Mouse (Mus musculus): ENCODE results near the gene Mapk8. TPM values are rescaled to one million over a fixed set of nuclear protein-coding genes. Genes with fewer than 3 reads are reported as not detected.

Gene Mapk8
- polyA plus RNA-seq, 1 experiment from 2014 or later = 15.3 TPM

GRCm38 (mm10) chr14:33361546-33361945 is 85.4 kb downstream of the Mapk8 start:
- no peaks in the 10 kb centered on the region for H3K36me3 ChIP-seq
- H3K27ac ChIP-seq = no peak overlapping the region
- peaks cover 36% of the 10 kb centered on the region for H3K4me1 ChIP-seq
- no peak overlapping the region for H3K9ac ChIP-seq
- no peaks in the 10 kb centered on the region for H3K9me3 ChIP-seq
- WGBS = 38% methylated on average over 3 of the region's 4 CpGs
- no peak overlapping the region for H3K4me2 ChIP-seq
- 0 out of 2 replicates have a peak, but pooled peaks cover 5% of the 10 kb centered on the region for H3K27me3 ChIP-seq
- H3K4me3 ChIP-seq = no peak overlapping the region
- no peak for ATAC-seq (ENCODE audit: borderline replicate concordance, extremely low read depth, low FRiP score, low TSS enrichment)

GRCm38 (mm10) chr14:33358891-33359290 is 88.1 kb downstream of the Mapk8 start:
- 0 out of 2 replicates have a peak, but pooled peaks cover 5% of the 10 kb centered on the region for H3K27me3 ChIP-seq
- ATAC-seq (ENCODE audit: borderline replicate concordance, extremely low read depth, low FRiP score, low TSS enrichment) = no peak
- H3K9ac ChIP-seq = no peak overlapping the region
- no peak overlapping the region for H3K4me3 ChIP-seq
- 74% methylated on average over 8 of the region's 8 CpGs for WGBS
- no peak overlapping the region for H3K4me2 ChIP-seq
- no peak overlapping the region for H3K27ac ChIP-seq
- no peaks in the 10 kb centered on the region for H3K9me3 ChIP-seq
- peaks cover 50% of the 10 kb centered on the region for H3K4me1 ChIP-seq
- no peaks in the 10 kb centered on the region for H3K36me3 ChIP-seq

GRCm38 (mm10) chr14:33357600-33358368 is 89.2 kb downstream of the Mapk8 start:
- H3K4me2 ChIP-seq = no peak overlapping the region
- H3K27me3 ChIP-seq = 0 out of 2 replicates have a peak, but pooled peaks cover 5% of the 10 kb centered on the region
- no peaks in the 10 kb centered on the region for H3K36me3 ChIP-seq
- H3K27ac ChIP-seq = no peak overlapping the region
- H3K4me1 ChIP-seq = peaks cover 51% of the 10 kb centered on the region
- WGBS = 43% methylated on average over 12 of the region's 12 CpGs
- no peak for ATAC-seq (ENCODE audit: borderline replicate concordance, extremely low read depth, low FRiP score, low TSS enrichment)
- no peaks in the 10 kb centered on the region for H3K9me3 ChIP-seq
- no peak overlapping the region for H3K9ac ChIP-seq
- H3K4me3 ChIP-seq = no peak overlapping the region

GRCm38 (mm10) chr14:33355276-33355675 is 91.7 kb downstream of the Mapk8 start:
- no peaks in the 10 kb centered on the region for H3K36me3 ChIP-seq
- no peaks in the 10 kb centered on the region for H3K9me3 ChIP-seq
- no peak for ATAC-seq (ENCODE audit: borderline replicate concordance, extremely low read depth, low FRiP score, low TSS enrichment)
- peak overlapping the region; percentile 7; the same call in 1 of the 2 replicates for H3K27ac ChIP-seq
- H3K4me3 ChIP-seq = no peak overlapping the region
- WGBS = 63% methylated on average over 5 of the region's 5 CpGs
- peaks cover 23% of the 10 kb centered on the region for H3K27me3 ChIP-seq
- H3K4me1 ChIP-seq = peaks cover 56% of the 10 kb centered on the region
- no peak overlapping the region for H3K9ac ChIP-seq
- H3K4me2 ChIP-seq = no peak overlapping the region

- 0 out of 2 replicates have a peak overlapping the region, but pooled peaks have one; percentile 6 for H3K4me2 ChIP-seq
- 40% methylated on average over 6 of the region's 6 CpGs for WGBS
- H3K27ac ChIP-seq = peak overlapping the region; percentile 48; the same call in 1 of the 2 replicates
- peaks cover 25% of the 10 kb centered on the region for H3K27me3 ChIP-seq
- H3K4me1 ChIP-seq = peaks cover 57% of the 10 kb centered on the region
- ATAC-seq (ENCODE audit: borderline replicate concordance, extremely low read depth, low FRiP score, low TSS enrichment) = no peak
- H3K9ac ChIP-seq = no peak overlapping the region
- H3K36me3 ChIP-seq = no peaks in the 10 kb centered on the region
- H3K9me3 ChIP-seq = no peaks in the 10 kb centered on the region
- H3K4me3 ChIP-seq = no peak overlapping the region
These were observed 94.1 kb downstream of the Mapk8 start for GRCm38 (mm10) chr14:33352890-33353289.

- Histone ChIP-seq H3K4me3 (no peak overlapping the region), H3K27me3 (peaks cover 25% of the 10 kb centered on the region), H3K4me1 (peaks cover 59% of the 10 kb centered on the region), H3K4me2 (peak overlapping the region; percentile 71), H3K36me3 (no peaks in the 10 kb centered on the region), H3K27ac (peak overlapping the region; percentile 48), H3K9ac (no peak overlapping the region), H3K9me3 (no peaks in the 10 kb centered on the region)
- 67% methylated on average over 6 of the region's 6 CpGs for WGBS
- ATAC-seq (ENCODE audit: borderline replicate concordance, extremely low read depth, low FRiP score, low TSS enrichment) = no peak
These were observed 94.8 kb downstream of the Mapk8 start for GRCm38 (mm10) chr14:33351984-33352722.

GRCm38 (mm10) chr14:33351019-33351418 is 95.9 kb downstream of the Mapk8 start:
- Histone ChIP-seq H3K27me3 (peaks cover 25% of the 10 kb centered on the region), H3K4me3 (peak overlapping the region; percentile 39), H3K9ac (peak overlapping the region; percentile 47), H3K4me2 (peak overlapping the region; percentile 71), H3K9me3 (no peaks in the 10 kb centered on the region), H3K36me3 (no peaks in the 10 kb centered on the region), H3K4me1 (peaks cover 67% of the 10 kb centered on the region), H3K27ac (0 out of 2 replicates have a peak overlapping the region, but pooled peaks have one; percentile 34)
- ATAC-seq (ENCODE audit: borderline replicate concordance, extremely low read depth, low FRiP score, low TSS enrichment) = peak; percentile 48; the same call in 1 of the 2 replicates
- WGBS = 1% methylated on average over 31 of the region's 42 CpGs

- H3K27me3 ChIP-seq = peaks cover 25% of the 10 kb centered on the region
- WGBS = 28% methylated on average over 1 of the region's 1 CpGs
- no peak for ATAC-seq (ENCODE audit: borderline replicate concordance, extremely low read depth, low FRiP score, low TSS enrichment)
These were observed 98.8 kb downstream of the Mapk8 start for GRCm38 (mm10) chr14:33348146-33348545.

GRCm38 (mm10) chr14:33347738-33348137 is 99.2 kb downstream of the Mapk8 start:
- Histone ChIP-seq H3K4me1 (peaks cover 42% of the 10 kb centered on the region), H3K27ac (no peak overlapping the region), H3K4me2 (no peak overlapping the region), H3K36me3 (no peaks in the 10 kb centered on the region), H3K27me3 (peaks cover 25% of the 10 kb centered on the region), H3K9me3 (no peaks in the 10 kb centered on the region), H3K9ac (no peak overlapping the region), H3K4me3 (no peak overlapping the region)
- 0 out of 2 replicates have a peak, but pooled peaks have one; percentile 29 for ATAC-seq (ENCODE audit: borderline replicate concordance, extremely low read depth, low FRiP score, low TSS enrichment)
- 30% methylated on average over 4 of the region's 4 CpGs for WGBS

More at GRCm38 (mm10) chr14:33348146-33348545, 98.8 kb downstream of the Mapk8 start:
- H3K4me1 ChIP-seq = peaks cover 46% of the 10 kb centered on the region
- no peak overlapping the region for H3K4me3 ChIP-seq
- H3K9me3 ChIP-seq = no peaks in the 10 kb centered on the region
- H3K27ac ChIP-seq = no peak overlapping the region
- no peak overlapping the region for H3K9ac ChIP-seq
- H3K4me2 ChIP-seq = no peak overlapping the region
- H3K36me3 ChIP-seq = no peaks in the 10 kb centered on the region

GRCm38 (mm10) chr14:33346546-33346945 is 100.4 kb downstream of the Mapk8 start:
- WGBS = 57% methylated on average over 6 of the region's 6 CpGs
- Histone ChIP-seq H3K9me3 (no peaks in the 10 kb centered on the region), H3K27ac (0 out of 2 replicates have a peak overlapping the region, but pooled peaks have one; percentile 26), H3K4me2 (no peak overlapping the region), H3K4me3 (no peak overlapping the region), H3K9ac (no peak overlapping the region), H3K4me1 (peaks cover 31% of the 10 kb centered on the region), H3K27me3 (peaks cover 14% of the 10 kb centered on the region), H3K36me3 (no peaks in the 10 kb centered on the region)
- no peak for ATAC-seq (ENCODE audit: borderline replicate concordance, extremely low read depth, low FRiP score, low TSS enrichment)

GRCm38 (mm10) chr14:33343131-33343725 is 103.7 kb downstream of the Mapk8 start:
- Histone ChIP-seq H3K4me2 (no peak overlapping the region), H3K9ac (no peak overlapping the region), H3K27ac (no peak overlapping the region), H3K4me1 (peaks cover 19% of the 10 kb centered on the region), H3K9me3 (no peaks in the 10 kb centered on the region), H3K27me3 (no peaks in the 10 kb centered on the region), H3K36me3 (no peaks in the 10 kb centered on the region), H3K4me3 (no peak overlapping the region)
- ATAC-seq (ENCODE audit: borderline replicate concordance, extremely low read depth, low FRiP score, low TSS enrichment) = no peak
- WGBS = 79% methylated on average over 14 of the region's 14 CpGs
